Mouse (Mus musculus) small intestine, adult 2 months (tissue): ENCODE results near the gene Cplx2.

Experiments used
- CTCF ChIP-seq: fragments of 200-500 bp; IDR thresholded peaks from 2 replicates; pipeline ENCODE4 v1.5.1; 2012; ENCODE audit warnings: low read depth, mild to moderate bottlenecking, control low read depth, inconsistent platforms, low read length, moderate library complexity, mixed read lengths; ENCODE audit not compliant: insufficient replicate concordance, insufficient read length; ENCODE audit errors: extremely low read depth
- POLR2A ChIP-seq: fragments of 200-500 bp; IDR thresholded peaks from 2 replicates; pipeline ENCODE4 v1.6.1; 2012; ENCODE audit warnings: low read depth, mild to moderate bottlenecking, control low read depth, inconsistent platforms, low read length, moderate library complexity

GRCm38 (mm10) chr13:54411656-54412055 is 40.5 kb downstream of the Cplx2 start:
- TF ChIP-seq CTCF (no peak), POLR2A (no peak)
